Mouse (Mus musculus) C2C12 (cell line): ENCODE data around the gene Fam167b. TPM values are rescaled to one million over a fixed set of nuclear protein-coding genes. Genes with fewer than 3 reads are reported as not detected.
A peak's percentile ranks its signal among the peaks of the same experiment; 100 is the strongest.

ENCODE experiments used
- H3K27me3 ChIP-seq: one replicate; pipeline ENCODE4 v1.6.1; 2011; ENCODE audit not compliant: control insufficient read depth, insufficient read depth, insufficient read length
- H3K36me3 ChIP-seq: one replicate; pipeline ENCODE4 v1.6.1; 2011; ENCODE audit not compliant: control insufficient read depth, insufficient read depth
- H3K4me3 ChIP-seq: one replicate; pipeline ENCODE4 v1.5.1; 2011; ENCODE audit warnings: mild to moderate bottlenecking, control low read depth; ENCODE audit not compliant: poor library complexity, insufficient read depth, severe bottlenecking
- H3K79me2 ChIP-seq: one replicate; pipeline ENCODE4 v1.6.1; 2011; ENCODE audit not compliant: control insufficient read depth, insufficient read depth
- H3K79me3 ChIP-seq: one replicate; pipeline ENCODE4 v1.6.1; 2011; ENCODE audit warnings: low read depth, control low read depth
- H3ac ChIP-seq: one replicate; pipeline ENCODE3; 2011; ENCODE audit warnings: low read depth; ENCODE audit not compliant: control insufficient read depth, insufficient read length
- CEBPB ChIP-seq: IDR thresholded peaks from one replicate; pipeline ENCODE4 v1.6.1; 2011; ENCODE audit warnings: low read depth, mild to moderate bottlenecking, control low read depth, moderate library complexity
- CTCF ChIP-seq: IDR thresholded peaks from one replicate; pipeline ENCODE4 v1.5.1; 2011; ENCODE audit not compliant: control insufficient read depth, insufficient read depth, insufficient read length
- FOSL1 ChIP-seq: IDR thresholded peaks from one replicate; pipeline ENCODE4 v1.8.0; 2011; ENCODE audit warnings: mild to moderate bottlenecking, low read length; ENCODE audit not compliant: poor library complexity, insufficient read depth, severe bottlenecking
- MAX ChIP-seq: IDR thresholded peaks from one replicate; pipeline ENCODE4 v1.6.1; 2011; ENCODE audit warnings: mild to moderate bottlenecking, control low read depth
- MYOD1 ChIP-seq: IDR thresholded peaks from one replicate; pipeline ENCODE4 v1.6.1; 2011; ENCODE audit warnings: low read depth; ENCODE audit not compliant: control insufficient read depth, insufficient read length
- MYOG ChIP-seq: IDR thresholded peaks from one replicate; pipeline ENCODE4 v1.6.1; 2011; ENCODE audit not compliant: control insufficient read depth, insufficient read length; ENCODE audit errors: extremely low read depth
- USF1 ChIP-seq: IDR thresholded peaks from one replicate; pipeline ENCODE4 v1.6.1; 2011; ENCODE audit warnings: low read depth, mild to moderate bottlenecking, control low read depth, moderate library complexity
- polyA plus RNA-seq: library from polyadenylated mRNA; unstranded; fragments of >200 nt; fragmentation: generic; extraction: Trizol; gene quantifications from one replicate; pipeline ENCODE4 v1.2.1, GENCODE M21; 2012; ENCODE audit warnings: missing spikeins

Fam167b gene
- polyA plus RNA-seq, 1 experiment, result 0.27 TPM

DNA sequence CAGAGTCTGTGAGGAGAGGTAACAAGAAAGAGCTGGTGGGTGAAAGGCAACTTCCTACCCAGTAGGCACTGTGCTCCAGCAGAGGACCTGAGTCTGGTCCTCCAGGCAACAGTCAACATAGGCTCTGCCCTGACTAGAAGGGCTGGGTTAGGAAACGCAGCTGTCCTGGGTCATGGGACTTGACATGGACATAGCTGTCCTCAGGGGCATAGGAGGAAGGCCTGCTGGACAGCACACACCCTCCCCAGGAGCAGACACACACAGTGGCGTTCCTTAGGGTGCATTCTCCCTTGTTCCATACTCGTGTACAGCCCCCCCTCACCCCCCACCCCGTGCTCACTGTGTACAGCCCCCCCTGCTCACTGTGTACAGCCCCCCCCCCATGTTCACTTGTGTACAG lies 32.1 kb upstream of the Fam167b start:
- Histone ChIP-seq H3K36me3 (peaks cover 31% of the 10 kb centered on the region), H3K27me3 (no peaks in the 10 kb centered on the region), H3ac (no peak overlapping the region), H3K79me3 (no peaks in the 10 kb centered on the region), H3K79me2 (no peaks in the 10 kb centered on the region), H3K4me3 (no peak overlapping the region)
- TF ChIP-seq CTCF (no peak), FOSL1 (no peak), CEBPB (no peak), MYOD1 (no peak), MYOG (no peak), MAX (no peak), USF1 (no peak)

GRCm38 (mm10) chr4:129610026-129610425 lies 31.7 kb upstream of the Fam167b start:
- no peaks in the 10 kb centered on the region for H3K27me3 ChIP-seq

GRCm38 (mm10) chr4:129609139-129609631 lies 30.8 kb upstream of the Fam167b start:
- TF ChIP-seq USF1 (no peak), MYOG (no peak), CTCF (no peak), FOSL1 (no peak), MAX (no peak), CEBPB (no peak), MYOD1 (no peak)
- Histone ChIP-seq H3K4me3 (no peak overlapping the region), H3K36me3 (peaks cover 43% of the 10 kb centered on the region), H3K27me3 (no peaks in the 10 kb centered on the region), H3ac (no peak overlapping the region), H3K79me3 (peaks cover 3% of the 10 kb centered on the region), H3K79me2 (peaks cover 11% of the 10 kb centered on the region)

More at GRCm38 (mm10) chr4:129610026-129610425, 31.7 kb upstream of the Fam167b start:
- Histone ChIP-seq H3ac (no peak overlapping the region), H3K36me3 (peaks cover 35% of the 10 kb centered on the region), H3K4me3 (no peak overlapping the region), H3K79me3 (no peaks in the 10 kb centered on the region), H3K79me2 (peaks cover 2% of the 10 kb centered on the region)
- no peak for TF ChIP-seq MAX
- TF ChIP-seq FOSL1, result no peak
- no peak for TF ChIP-seq CTCF
- no peak for TF ChIP-seq USF1
- TF ChIP-seq CEBPB, result no peak
- TF ChIP-seq MYOG, result no peak

DNA sequence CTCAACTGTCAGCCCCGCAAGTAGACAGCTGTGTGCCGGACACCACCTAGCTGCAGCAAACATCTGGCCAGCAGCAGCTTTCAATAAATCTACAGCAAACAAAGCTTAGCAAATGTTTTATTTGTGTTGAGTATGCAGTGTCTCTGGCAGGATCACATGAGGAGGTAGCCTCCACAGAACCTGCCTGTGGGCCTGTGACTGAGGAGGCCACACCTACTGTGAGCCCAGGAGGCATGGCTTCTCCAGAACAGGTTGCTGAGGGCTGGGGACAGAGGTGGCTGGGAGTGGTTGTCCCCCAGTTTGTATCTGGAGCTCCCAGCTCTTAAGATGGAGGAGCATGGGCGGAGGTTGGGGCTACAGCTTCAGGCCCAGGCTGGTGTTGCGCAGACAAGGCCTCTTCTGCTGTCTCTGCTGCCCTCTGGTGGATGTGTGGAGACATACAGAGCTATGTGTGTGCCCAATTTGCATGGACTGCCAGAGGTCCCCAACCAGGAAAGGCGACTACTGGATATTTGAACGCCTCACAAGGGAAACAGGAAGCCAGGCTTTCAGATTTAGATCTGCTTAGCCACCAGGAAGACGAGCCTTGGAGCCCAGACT lies 30.2 kb upstream of the Fam167b start:
- Histone ChIP-seq H3K36me3 (peaks cover 50% of the 10 kb centered on the region), H3K4me3 (no peak overlapping the region), H3K79me2 (peaks cover 17% of the 10 kb centered on the region), H3K27me3 (no peaks in the 10 kb centered on the region), H3K79me3 (peaks cover 7% of the 10 kb centered on the region), H3ac (no peak overlapping the region)
- TF ChIP-seq CTCF (peak; percentile 64), MYOD1 (no peak)

- Histone ChIP-seq H3K79me2 (peaks cover 88% of the 10 kb centered on the region), H3ac (peak within 1 kb of the TSS; percentile 92), H3K79me3 (peaks cover 55% of the 10 kb centered on the region), H3K27me3 (no peaks in the 10 kb centered on the region), H3K36me3 (peaks cover 32% of the 10 kb centered on the region), H3K4me3 (peak within 1 kb of the TSS; percentile 95)
- TF ChIP-seq FOSL1 (no peak), CEBPB (no peak), MAX (peak; percentile 77), CTCF (no peak), MYOD1 (no peak), MYOG (no peak), USF1 (no peak)
Observed at GRCm38 (mm10) chr4:129600233-129601158, 22.1 kb upstream of the Fam167b start, which contains the start of the genes Eif3i and Tmem234. Eif3i (minus strand) TSS chr4:129600648. Tmem234 (plus strand) TSS chr4:129600668.
